Mouse (Mus musculus): ENCODE data around the gene Hoxb4.

GRCm38 (mm10) chr11:96348141-96348928, 30.3 kb downstream of the Hoxb4 start:
- TF ChIP-seq POLR2A (IDR thresholded peaks at IDR 0.05; ENCODE audit: low read depth, low read length): no peak
- TF ChIP-seq MAFK (IDR thresholded peaks at IDR 0.05; ENCODE audit: insufficient replicate concordance, low read length): no peak
- no peak for TF ChIP-seq EP300 (IDR thresholded peaks at IDR 0.05; ENCODE audit: low read length)
- TF ChIP-seq ZC3H11A (IDR thresholded peaks at IDR 0.05; ENCODE audit: low read depth, low read length): no peak
- TF ChIP-seq GABPA (IDR thresholded peaks at IDR 0.05; ENCODE audit: insufficient replicate concordance, low read depth, low read length): no peak
- no peak for TF ChIP-seq TCF12 (IDR thresholded peaks at IDR 0.05; ENCODE audit: low read depth, low read length)
- no peak for TF ChIP-seq ZNF384 (IDR thresholded peaks at IDR 0.05; ENCODE audit: low read depth, low read length)
- no peak for TF ChIP-seq CTCF (conservative IDR thresholded peaks at IDR 0.05 in 1 of 2, IDR thresholded peaks at IDR 0.05 in 1 of 2; ENCODE audit: low read depth in 2 of 2, low read length in 2 of 2)
- TF ChIP-seq NELFE (IDR thresholded peaks at IDR 0.05; ENCODE audit: low read depth, low read length): no peak
- no peak for TF ChIP-seq SIN3A (IDR thresholded peaks at IDR 0.05; ENCODE audit: low read length)
